Comparison of ENCODE assay signal across 13 mouse cellular contexts in genomic region chr5:119681833-119682210, GRCm38 (mm10). TPM values are rescaled to one million over a fixed set of nuclear protein-coding genes. Genes with fewer than 3 reads are reported as not detected.
A peak's percentile ranks its signal among the peaks of the same experiment; 100 is the strongest.
DNase-seq lines count a peak whose midpoint lies in the region; ATAC-seq and TF ChIP-seq lines count a peak whose summit lies in the region.
"Had no signal": no experiment of that assay in that cellular context is flagged by ENCODE, and none has a peak within 500 bp of the region (broad histone marks: within the 10 kb centered on the region; RNA-seq: fewer than 3 reads in every experiment).

No protein-coding gene starts in this region.

- 29% methylated on average over 4 of the region's 4 CpGs for WGBS in kidney, embryonic 16.5 days
- WGBS in intestine, embryonic 15.5 days, result 55% methylated on average over 4 of the region's 4 CpGs

- 0 out of 2 replicates have a peak, but pooled peaks cover 11% of the 10 kb centered on the region for H3K36me3 ChIP-seq in kidney, embryonic 16.5 days (ENCODE audit: insufficient read depth, low read length)
- H3K36me3 ChIP-seq in ES-Bruce4 (ENCODE audit: control insufficient read depth, insufficient read depth, low read length, poor library complexity, severe bottlenecking), result peaks cover 32% of the 10 kb centered on the region
- H3K36me3 ChIP-seq in intestine, embryonic 15.5 days, result peaks cover 10% of the 10 kb centered on the region

- 0 out of 2 replicates have a peak, but pooled peaks have one; percentile 31 for ATAC-seq in kidney, embryonic 16.5 days (ENCODE audit: low FRiP score, low TSS enrichment)
- no peak for ATAC-seq in intestine, embryonic 15.5 days
- ATAC-seq in erythroblast, adult 5-6 weeks (replicated peaks; ENCODE audit: low FRiP score, poor library complexity, severe bottlenecking), result no peak
- ATAC-seq: forebrain, embryonic 14.5 days; inflammation-experienced regulatory T-cells, adult 6 months had no signal

- no peaks in the 10 kb centered on the region for H3K9me3 ChIP-seq in kidney, embryonic 16.5 days (ENCODE audit: low read length)
- no peaks in the 10 kb centered on the region for H3K9me3 ChIP-seq in ES-Bruce4 (replicated peaks; ENCODE audit: control insufficient read depth, insufficient read depth, low read length, poor library complexity, severe bottlenecking)
- no peaks in the 10 kb centered on the region for H3K9me3 ChIP-seq in intestine, embryonic 15.5 days

- TF ChIP-seq EP300 in ES-Bruce4 (IDR thresholded peaks at IDR 0.05; ENCODE audit: insufficient read depth, low read depth, low read length), result peak; percentile 98

- no peak for TF ChIP-seq CTCF in ES-Bruce4 (IDR thresholded peaks at IDR 0.05; ENCODE audit: low read depth, low read length)

- peak; percentile 71 for DNase-seq in adrenal gland, adult 2 months
- no peak for DNase-seq in adrenal gland, postnatal 25 days
- no peak for DNase-seq in kidney, adult 18-20 months
- no peak for DNase-seq in thymus, postnatal 25 days
- DNase-seq: gastrocnemius, postnatal 25 days; liver had no signal

- 0 out of 2 replicates have a peak overlapping the region, but pooled peaks have one; percentile 47 for H3K9ac ChIP-seq in kidney, embryonic 16.5 days (replicated peaks; ENCODE audit: low read length)
- peak overlapping the region; percentile 65; the same call in 1 of the 2 replicates for H3K9ac ChIP-seq in ES-Bruce4 (ENCODE audit: low read depth, poor library complexity, severe bottlenecking)
- H3K9ac ChIP-seq in intestine, embryonic 15.5 days, result no peak overlapping the region

- no peak for TF ChIP-seq POLR2A in ES-Bruce4 (IDR thresholded peaks at IDR 0.05; ENCODE audit: insufficient read depth, low read length)

- H3K4me2 ChIP-seq in kidney, embryonic 16.5 days (replicated peaks; ENCODE audit: low read depth, low read length), result peak overlapping the region; percentile 26
- peak overlapping the region; percentile 44; the same call in 1 of the 2 replicates for H3K4me2 ChIP-seq in intestine, embryonic 15.5 days (replicated peaks)

- peaks cover 92% of the 10 kb centered on the region for H3K27me3 ChIP-seq in kidney, embryonic 16.5 days (ENCODE audit: insufficient read depth, low read length)
- no peaks in the 10 kb centered on the region for H3K27me3 ChIP-seq in ES-Bruce4 (ENCODE audit: control insufficient read depth, insufficient read depth, low read length, poor library complexity, severe bottlenecking)
- peaks cover 18% of the 10 kb centered on the region for H3K27me3 ChIP-seq in intestine, embryonic 15.5 days (replicated peaks)

- H3K4me3 ChIP-seq in kidney, embryonic 16.5 days (ENCODE audit: low read length), result peak overlapping the region; percentile 37
- H3K4me3 ChIP-seq in ES-Bruce4 (ENCODE audit: low read depth, low read length), result peak overlapping the region; percentile 35; the same call in 1 of the 2 replicates
- no peak overlapping the region for H3K4me3 ChIP-seq in intestine, embryonic 15.5 days (replicated peaks)

- peaks cover 28% of the 10 kb centered on the region for H3K4me1 ChIP-seq in kidney, embryonic 16.5 days (ENCODE audit: insufficient read depth, low read length)
- H3K4me1 ChIP-seq in ES-Bruce4 (ENCODE audit: control insufficient read depth, insufficient read depth, low read length), result peaks cover 4% of the 10 kb centered on the region
- H3K4me1 ChIP-seq in intestine, embryonic 15.5 days (replicated peaks), result peaks cover 29% of the 10 kb centered on the region

- H3K27ac ChIP-seq in kidney, embryonic 16.5 days (ENCODE audit: low read length), result peak overlapping the region; percentile 81
- H3K27ac ChIP-seq in ES-Bruce4 (ENCODE audit: insufficient read depth, low read length), result peak overlapping the region; percentile 66
- no peak overlapping the region for H3K27ac ChIP-seq in intestine, embryonic 15.5 days

RNA-seq across cellular contexts. Expression of gene Tbx3, which starts 11.4 kb away (rescaled TPM):
- total RNA-seq in adrenal gland, adult 2 months (2021), result 100 to 1,000 TPM; 285 to 315 TPM
- polyA plus RNA-seq in adrenal gland, adult 2 months (2012; rRNA removed), result 854 and 965 TPM in 2 replicates
- total RNA-seq in adrenal gland, postnatal 25 days (2021), result 215 and 277 TPM in 2 replicates
- polyA plus RNA-seq in kidney, embryonic 16.5 days (2015; fragmentation: Nextera tagmentation; extraction: Ambion mirVana), result 52.6 and 60.5 TPM in 2 replicates
- 29.8 and 30.1 TPM in 2 replicates for polyA plus RNA-seq in ES-Bruce4 (2011; ENCODE audit: insufficient read depth, insufficient read length, low read depth, missing spikeins)
- polyA plus RNA-seq in intestine, embryonic 15.5 days (2015; fragmentation: Nextera tagmentation; extraction: Ambion mirVana), result 38.6 and 44.9 TPM in 2 replicates
- not detected in 2 replicates for total RNA-seq in erythroblast, adult 5-6 weeks (2015; ENCODE audit: low replicate concordance)
- not detected in 2 replicates for total RNA-seq in erythroblast, adult 5-6 weeks (2017; ENCODE audit: low replicate concordance)
- total RNA-seq: megakaryocyte, adult 5-6 weeks had no signal

Comparison
In these comparisons a context has a peak if more than half of its experiments do, and no peak if none do; other contexts are left out.
1. RNA of gene Tbx3, which starts 11.4 kb away (polyA plus RNA-seq): 854 to 965 TPM in adrenal gland, adult 2 months; 52.6 to 60.5 TPM in kidney, embryonic 16.5 days, 38.6 to 44.9 TPM in intestine, embryonic 15.5 days and 29.8 to 30.1 TPM in ES-Bruce4; every median in the first group is over 10 times any median in the second.